Mouse (Mus musculus): ENCODE data around the gene H2-Aa. TPM values are rescaled to one million over a fixed set of nuclear protein-coding genes. Genes with fewer than 3 reads are reported as not detected.
"Not testable (repeated sequence)": the region's sequence is repeated elsewhere in the genome, so short reads cannot be mapped to it uniquely, and the experiment has no call there.

Gene H2-Aa
- polyA plus RNA-seq, 1 experiment: not detected

DNA sequence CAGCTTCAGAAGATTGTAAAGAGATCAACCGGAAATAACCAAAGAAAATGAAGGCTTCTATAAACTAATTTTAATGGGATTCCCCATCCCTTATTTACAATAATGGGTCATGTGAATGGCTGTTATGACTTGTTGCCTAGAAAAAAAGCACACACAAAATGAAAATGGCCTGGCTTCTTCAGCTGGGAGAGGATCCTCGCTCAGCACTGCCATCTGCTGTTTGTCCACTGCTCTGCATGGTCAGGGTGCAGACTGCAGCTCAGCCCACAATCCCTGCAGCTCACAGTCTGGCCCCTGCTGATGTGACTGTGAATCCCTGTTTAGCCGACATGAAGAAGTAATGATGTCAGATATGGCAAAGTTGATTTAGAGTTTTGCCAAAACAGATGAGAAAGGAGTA lies 25.8 kb upstream of the H2-Aa start:
- H3K4me2 ChIP-seq (ENCODE audit: low read depth): no peak overlapping the region

DNA sequence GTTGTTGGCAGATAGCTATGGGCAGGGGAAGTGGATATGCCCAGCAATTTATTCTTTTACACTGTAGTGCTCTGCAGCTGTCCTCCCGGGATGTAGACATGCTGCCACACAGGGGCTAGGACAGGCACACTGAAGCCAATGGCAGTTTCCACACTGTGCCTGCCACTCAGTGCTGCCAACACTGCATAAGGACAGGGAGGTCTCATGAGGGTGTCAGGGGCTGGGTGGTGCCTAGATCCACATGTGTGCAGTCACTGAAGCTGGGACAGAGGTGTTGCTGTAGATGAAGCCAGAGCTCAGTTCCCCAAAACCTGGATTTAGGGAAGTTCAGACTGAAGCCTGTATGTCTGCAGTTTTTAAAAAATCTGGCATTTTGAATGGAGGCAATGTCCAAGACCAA lies 24.6 kb upstream of the H2-Aa start:
- Histone ChIP-seq H3K27me3 (ENCODE audit: control insufficient read depth, insufficient read depth, insufficient read length) (peaks cover 20% of the 10 kb centered on the region), H3K79me2 (ENCODE audit: control insufficient read depth, insufficient read depth) (no peaks in the 10 kb centered on the region), H3K4me3 (no peak overlapping the region), H3K36me3 (ENCODE audit: control insufficient read depth, insufficient read depth) (no peaks in the 10 kb centered on the region), H3ac (ENCODE audit: control insufficient read depth, insufficient read length) (no peak overlapping the region), H3K4me2 (ENCODE audit: low read depth) (no peak overlapping the region)
- no peak for TF ChIP-seq POLR2AphosphoS2 (IDR thresholded peaks at IDR 0.05; ENCODE audit: insufficient read length, low read depth)
- no peak for TF ChIP-seq MAX (IDR thresholded peaks at IDR 0.05; ENCODE audit: low read depth)
- TF ChIP-seq MYOD1 (IDR thresholded peaks at IDR 0.05; ENCODE audit: control insufficient read depth in 1 of 3, insufficient read length in 2 of 3, low read depth in 2 of 3): no peak
- no peak for TF ChIP-seq TCF12 (IDR thresholded peaks at IDR 0.05; ENCODE audit: insufficient read depth, poor library complexity, severe bottlenecking)
- TF ChIP-seq TCF3 (IDR thresholded peaks at IDR 0.05; ENCODE audit: insufficient read length, low read depth): no peak
- TF ChIP-seq USF1 (IDR thresholded peaks at IDR 0.05; ENCODE audit: low read depth): no peak
- TF ChIP-seq E2F4 (IDR thresholded peaks at IDR 0.05; ENCODE audit: insufficient read depth): no peak
- TF ChIP-seq REST (IDR thresholded peaks at IDR 0.05; ENCODE audit: insufficient read depth, insufficient read length): no peak
- TF ChIP-seq MYOG (IDR thresholded peaks at IDR 0.05; ENCODE audit: control insufficient read depth in 1 of 3, insufficient read depth in 1 of 3, insufficient read length in 2 of 3, low read depth in 2 of 3): no peak
- TF ChIP-seq CEBPB (IDR thresholded peaks at IDR 0.05; ENCODE audit: insufficient read depth, poor library complexity, severe bottlenecking): no peak
- no peak for TF ChIP-seq SRF (IDR thresholded peaks at IDR 0.05; ENCODE audit: control insufficient read depth, insufficient read length, low read depth)
- TF ChIP-seq POLR2A (IDR thresholded peaks at IDR 0.05; ENCODE audit: insufficient read length, low read depth): no peak

More for the DNA sequence above, 25.8 kb upstream of the H2-Aa start:
- TF ChIP-seq CEBPB (IDR thresholded peaks at IDR 0.05; ENCODE audit: insufficient read depth, poor library complexity, severe bottlenecking) (no peak), TCF3 (IDR thresholded peaks at IDR 0.05; ENCODE audit: insufficient read length, low read depth) (no peak)
- Histone ChIP-seq H3ac (ENCODE audit: control insufficient read depth, insufficient read length) (no peak overlapping the region), H3K4me3 (no peak overlapping the region), H3K79me2 (ENCODE audit: control insufficient read depth, insufficient read depth) (no peaks in the 10 kb centered on the region), H3K36me3 (ENCODE audit: control insufficient read depth, insufficient read depth) (no peaks in the 10 kb centered on the region), H3K27me3 (ENCODE audit: control insufficient read depth, insufficient read depth, insufficient read length) (peaks cover 20% of the 10 kb centered on the region)

DNA sequence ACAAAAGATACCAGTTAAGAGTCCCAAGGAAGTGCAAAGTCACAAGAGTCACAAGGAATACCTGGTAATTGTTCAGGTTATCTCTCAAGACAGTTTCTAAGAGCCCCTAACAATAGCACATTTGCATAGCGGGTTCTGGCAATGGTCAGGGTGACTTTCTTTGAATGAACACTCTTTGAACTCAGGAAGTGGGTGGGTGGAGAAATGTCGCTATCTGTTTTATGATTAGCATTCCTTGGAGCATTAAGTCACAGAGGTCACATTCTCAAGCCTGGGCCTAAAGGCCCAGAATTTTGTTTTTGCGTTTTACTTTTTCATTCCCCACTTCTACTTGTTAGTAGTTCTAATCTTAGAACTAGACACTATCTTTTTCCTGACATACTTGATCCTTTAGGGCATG lies 22.9 kb upstream of the H2-Aa start:
- not testable (repeated sequence) for H3K79me2 ChIP-seq (ENCODE audit: control insufficient read depth, insufficient read depth); H3K36me3 ChIP-seq (ENCODE audit: control insufficient read depth, insufficient read depth); H3ac ChIP-seq (ENCODE audit: control insufficient read depth, insufficient read length); H3K4me3 ChIP-seq; H3K4me2 ChIP-seq (ENCODE audit: low read depth)
- peaks cover 20% of the 10 kb centered on the region for H3K27me3 ChIP-seq (ENCODE audit: control insufficient read depth, insufficient read depth, insufficient read length)

DNA sequence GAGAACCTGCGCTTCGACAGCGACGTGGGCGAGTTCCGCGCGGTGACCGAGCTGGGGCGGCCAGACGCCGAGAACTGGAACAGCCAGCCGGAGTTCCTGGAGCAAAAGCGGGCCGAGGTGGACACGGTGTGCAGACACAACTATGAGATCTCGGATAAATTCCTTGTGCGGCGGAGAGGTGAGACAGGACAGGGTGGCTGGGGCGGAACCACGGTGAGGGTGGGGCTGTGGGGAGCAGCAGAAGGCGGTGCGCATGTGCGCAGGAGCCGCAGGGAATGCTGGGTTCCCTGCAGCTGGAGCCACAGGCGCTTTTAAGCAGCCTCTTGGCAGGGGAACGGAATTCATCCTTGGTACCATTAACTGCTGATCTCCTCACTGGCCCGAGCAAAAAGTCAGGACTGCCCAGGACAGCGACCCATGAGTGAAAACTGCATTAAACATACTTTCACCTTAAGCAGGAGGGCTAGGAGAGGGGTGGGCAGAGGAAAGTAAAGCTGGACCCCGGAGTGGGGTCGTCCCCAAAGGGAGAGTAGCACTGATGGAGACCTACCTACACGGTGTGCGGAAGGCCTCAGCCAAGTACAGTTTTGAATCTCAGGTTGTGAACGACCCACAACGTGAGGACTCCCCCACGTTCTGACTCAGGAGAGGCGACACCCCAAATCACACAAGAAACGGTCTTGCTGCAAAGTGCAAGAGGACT lies 22.2 kb upstream of the H2-Aa start:
- Histone ChIP-seq H3K4me2 (ENCODE audit: low read depth) (no peak overlapping the region), H3K36me3 (ENCODE audit: control insufficient read depth, insufficient read depth) (no peaks in the 10 kb centered on the region), H3K4me3 (no peak overlapping the region), H3K79me2 (ENCODE audit: control insufficient read depth, insufficient read depth) (no peaks in the 10 kb centered on the region), H3K27me3 (ENCODE audit: control insufficient read depth, insufficient read depth, insufficient read length) (peaks cover 20% of the 10 kb centered on the region), H3ac (ENCODE audit: control insufficient read depth, insufficient read length) (no peak overlapping the region)
- TF ChIP-seq MYOG (IDR thresholded peaks at IDR 0.05; ENCODE audit: control insufficient read depth in 1 of 3, insufficient read depth in 1 of 3, insufficient read length in 2 of 3, low read depth in 2 of 3) (no peak), MYOD1 (IDR thresholded peaks at IDR 0.05; ENCODE audit: control insufficient read depth in 1 of 3, insufficient read length in 2 of 3, low read depth in 2 of 3) (no peak), REST (IDR thresholded peaks at IDR 0.05; ENCODE audit: insufficient read depth, insufficient read length) (no peak), SRF (IDR thresholded peaks at IDR 0.05; ENCODE audit: control insufficient read depth, insufficient read length, low read depth) (no peak), E2F4 (IDR thresholded peaks at IDR 0.05; ENCODE audit: insufficient read depth) (no peak), USF1 (IDR thresholded peaks at IDR 0.05; ENCODE audit: low read depth) (no peak), TCF12 (IDR thresholded peaks at IDR 0.05; ENCODE audit: insufficient read depth, poor library complexity, severe bottlenecking) (no peak), POLR2AphosphoS2 (IDR thresholded peaks at IDR 0.05; ENCODE audit: insufficient read length, low read depth) (no peak), POLR2A (IDR thresholded peaks at IDR 0.05; ENCODE audit: insufficient read length, low read depth) (no peak), CEBPB (IDR thresholded peaks at IDR 0.05; ENCODE audit: insufficient read depth, poor library complexity, severe bottlenecking) (no peak), MAX (IDR thresholded peaks at IDR 0.05; ENCODE audit: low read depth) (no peak), TCF3 (IDR thresholded peaks at IDR 0.05; ENCODE audit: insufficient read length, low read depth) (no peak)

DNA sequence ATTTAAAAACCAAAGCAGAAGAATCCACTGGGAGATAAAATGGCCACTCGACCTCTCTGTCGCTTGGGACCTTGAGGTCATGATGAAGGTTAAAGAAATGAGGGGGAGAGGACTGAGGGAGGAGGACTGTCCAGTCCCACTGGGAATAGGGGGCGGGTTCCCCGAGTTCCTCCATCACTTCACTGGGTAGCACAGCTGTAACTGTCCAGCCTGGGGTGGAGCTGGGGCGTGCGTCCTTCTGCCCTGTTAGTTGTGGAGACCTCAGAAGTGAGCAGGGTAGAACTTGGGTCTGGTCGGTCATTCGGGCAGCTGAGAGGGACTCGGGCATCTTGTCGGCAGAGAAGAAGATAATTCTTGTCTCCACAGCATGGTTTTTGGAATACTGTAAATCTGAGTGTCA lies 21.6 kb upstream of the H2-Aa start:
- H3K4me3 ChIP-seq: no peak overlapping the region
- no peak for TF ChIP-seq REST (IDR thresholded peaks at IDR 0.05; ENCODE audit: insufficient read depth, insufficient read length)
- TF ChIP-seq E2F4 (IDR thresholded peaks at IDR 0.05; ENCODE audit: insufficient read depth): no peak
- TF ChIP-seq MYOD1 (IDR thresholded peaks at IDR 0.05; ENCODE audit: control insufficient read depth in 1 of 3, insufficient read length in 2 of 3, low read depth in 2 of 3): no peak
- TF ChIP-seq MAX (IDR thresholded peaks at IDR 0.05; ENCODE audit: low read depth): no peak
- TF ChIP-seq TCF12 (IDR thresholded peaks at IDR 0.05; ENCODE audit: insufficient read depth, poor library complexity, severe bottlenecking): no peak
- TF ChIP-seq SRF (IDR thresholded peaks at IDR 0.05; ENCODE audit: control insufficient read depth, insufficient read length, low read depth): no peak
- no peak for TF ChIP-seq MYOG (IDR thresholded peaks at IDR 0.05; ENCODE audit: control insufficient read depth in 1 of 3, insufficient read depth in 1 of 3, insufficient read length in 2 of 3, low read depth in 2 of 3)
- TF ChIP-seq TCF3 (IDR thresholded peaks at IDR 0.05; ENCODE audit: insufficient read length, low read depth): no peak
- TF ChIP-seq POLR2AphosphoS2 (IDR thresholded peaks at IDR 0.05; ENCODE audit: insufficient read length, low read depth): no peak
- no peak for TF ChIP-seq POLR2A (IDR thresholded peaks at IDR 0.05; ENCODE audit: insufficient read length, low read depth)
- TF ChIP-seq USF1 (IDR thresholded peaks at IDR 0.05; ENCODE audit: low read depth): no peak
- peaks cover 18% of the 10 kb centered on the region for H3K27me3 ChIP-seq (ENCODE audit: control insufficient read depth, insufficient read depth, insufficient read length)
- no peaks in the 10 kb centered on the region for H3K36me3 ChIP-seq (ENCODE audit: control insufficient read depth, insufficient read depth)
- H3ac ChIP-seq (ENCODE audit: control insufficient read depth, insufficient read length): no peak overlapping the region
- no peaks in the 10 kb centered on the region for H3K79me2 ChIP-seq (ENCODE audit: control insufficient read depth, insufficient read depth)
- H3K4me2 ChIP-seq (ENCODE audit: low read depth): no peak overlapping the region
